Mouse (Mus musculus): ENCODE measurements around the gene Olfr554.
"Not testable (repeated sequence)": the region's sequence is repeated elsewhere in the genome, so short reads cannot be mapped to it uniquely, and the experiment has no call there.

GRCm38 (mm10) chr7:102620368-102620767 is 17.9 kb upstream of the Olfr554 start:
- TF ChIP-seq CTCF (IDR thresholded peaks at IDR 0.05); POLR2A (IDR thresholded peaks at IDR 0.05; ENCODE audit: insufficient read depth, low read depth, low read length); EP300 (IDR thresholded peaks at IDR 0.05; ENCODE audit: insufficient read depth, low read depth, low read length): not testable (repeated sequence)
